Comparison of ENCODE assay signal across 26 mouse cellular contexts in the genomic region with DNA sequence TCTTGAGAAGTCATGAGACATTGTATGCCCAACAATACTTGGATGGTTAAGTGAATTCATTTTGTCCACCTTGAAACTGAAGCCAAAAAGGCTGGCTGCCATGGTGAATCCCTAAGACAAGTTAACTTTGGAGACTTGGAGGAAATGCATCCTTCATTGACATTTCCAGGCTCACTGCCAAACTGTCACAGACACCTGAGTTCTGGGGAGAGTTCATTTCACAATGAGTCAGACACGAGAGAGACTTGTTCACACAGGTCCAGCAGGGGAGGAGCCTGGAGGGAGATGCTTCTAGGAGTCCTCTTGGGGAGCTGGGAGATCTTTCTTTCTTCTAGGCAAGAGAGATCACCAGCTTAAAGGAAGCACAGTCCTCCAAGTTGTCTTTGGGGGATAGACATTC. TPM values are rescaled to one million over a fixed set of nuclear protein-coding genes. Genes with fewer than 3 reads are reported as not detected.
DNase-seq lines count a peak whose midpoint lies in the region; ATAC-seq lines count a peak whose summit lies in the region.
"Had no signal": no experiment of that assay in that cellular context is flagged by ENCODE, and none has a peak within 500 bp of the region (broad histone marks: within the 10 kb centered on the region; RNA-seq: fewer than 3 reads in every experiment).

No protein-coding gene starts in this region.

- H3K4me1 ChIP-seq in embryonic facial prominence, embryonic 14.5 days (ENCODE audit: control insufficient read depth, insufficient read depth, low read length) = peaks cover 3% of the 10 kb centered on the region; the same call in 1 of the 2 replicates
- H3K4me1 ChIP-seq in embryonic facial prominence, embryonic 10.5 days = no peaks in the 10 kb centered on the region
- no peaks in the 10 kb centered on the region for H3K4me1 ChIP-seq in midbrain, embryonic 11.5 days (ENCODE audit: control insufficient read depth, insufficient read depth, low read length)
- no peaks in the 10 kb centered on the region for H3K4me1 ChIP-seq in midbrain, embryonic 10.5 days
- H3K4me1 ChIP-seq in stomach, embryonic 15.5 days = no peaks in the 10 kb centered on the region
- H3K4me1 ChIP-seq in forebrain, embryonic 14.5 days (ENCODE audit: control insufficient read depth, insufficient read depth, low read length) = no peaks in the 10 kb centered on the region
- H3K4me1 ChIP-seq: forebrain, embryonic 10.5 days; heart, embryonic 10.5 days; hindbrain, embryonic 12.5 days; liver, embryonic 15.5 days; midbrain, embryonic 13.5 days had no signal

- no peak overlapping the region for H3K4me3 ChIP-seq in embryonic facial prominence, embryonic 14.5 days (ENCODE audit: low read depth, low read length)
- no peak overlapping the region for H3K4me3 ChIP-seq in embryonic facial prominence, embryonic 10.5 days
- no peak overlapping the region for H3K4me3 ChIP-seq in midbrain, embryonic 11.5 days (ENCODE audit: low read depth, low read length)
- H3K4me3 ChIP-seq in midbrain, embryonic 10.5 days = no peak overlapping the region
- H3K4me3 ChIP-seq in stomach, embryonic 15.5 days (replicated peaks) = no peak overlapping the region
- H3K4me3 ChIP-seq in forebrain, embryonic 14.5 days (ENCODE audit: low read depth, low read length) = no peak overlapping the region
- H3K4me3 ChIP-seq: forebrain, embryonic 10.5 days; heart, embryonic 10.5 days; hindbrain, embryonic 12.5 days; liver, embryonic 15.5 days; lung, embryonic 15.5 days; midbrain, embryonic 13.5 days had no signal

- H3K36me3 ChIP-seq in embryonic facial prominence, embryonic 14.5 days (ENCODE audit: control insufficient read depth, insufficient read depth, low read length) = no peaks in the 10 kb centered on the region
- H3K36me3 ChIP-seq in embryonic facial prominence, embryonic 10.5 days (replicated peaks) = no peaks in the 10 kb centered on the region
- no peaks in the 10 kb centered on the region for H3K36me3 ChIP-seq in midbrain, embryonic 11.5 days (ENCODE audit: control insufficient read depth, insufficient read depth, low read length)
- no peaks in the 10 kb centered on the region for H3K36me3 ChIP-seq in midbrain, embryonic 10.5 days
- no peaks in the 10 kb centered on the region for H3K36me3 ChIP-seq in stomach, embryonic 15.5 days
- H3K36me3 ChIP-seq in forebrain, embryonic 14.5 days (ENCODE audit: control insufficient read depth, insufficient read depth, low read length) = no peaks in the 10 kb centered on the region
- H3K36me3 ChIP-seq: forebrain, embryonic 10.5 days; heart, embryonic 10.5 days; hindbrain, embryonic 12.5 days; liver, embryonic 15.5 days; lung, embryonic 15.5 days; midbrain, embryonic 13.5 days had no signal

- H3K27ac ChIP-seq in embryonic facial prominence, embryonic 14.5 days (replicated peaks; ENCODE audit: low read depth, low read length) = no peak overlapping the region
- no peak overlapping the region for H3K27ac ChIP-seq in embryonic facial prominence, embryonic 10.5 days (replicated peaks)
- H3K27ac ChIP-seq in midbrain, embryonic 11.5 days (ENCODE audit: low read depth, low read length) = no peak overlapping the region
- H3K27ac ChIP-seq in midbrain, embryonic 10.5 days (replicated peaks) = no peak overlapping the region
- peak overlapping the region; percentile 44; the same call in 1 of the 2 replicates for H3K27ac ChIP-seq in stomach, embryonic 15.5 days
- no peak overlapping the region for H3K27ac ChIP-seq in forebrain, embryonic 14.5 days (ENCODE audit: low read depth, low read length)
- H3K27ac ChIP-seq: forebrain, embryonic 10.5 days; heart, embryonic 10.5 days; hindbrain, embryonic 12.5 days; liver, embryonic 15.5 days; lung, embryonic 15.5 days; midbrain, embryonic 13.5 days had no signal

- H3K4me2 ChIP-seq in embryonic facial prominence, embryonic 14.5 days (ENCODE audit: low read depth, low read length) = no peak overlapping the region
- H3K4me2 ChIP-seq in midbrain, embryonic 11.5 days = no peak overlapping the region
- no peak overlapping the region for H3K4me2 ChIP-seq in stomach, embryonic 15.5 days
- no peak overlapping the region for H3K4me2 ChIP-seq in forebrain, embryonic 14.5 days (ENCODE audit: low read length)
- H3K4me2 ChIP-seq: hindbrain, embryonic 12.5 days; liver, embryonic 15.5 days; lung, embryonic 15.5 days; midbrain, embryonic 13.5 days had no signal

- 75% methylated on average over 1 of the region's 1 CpGs for WGBS in embryonic facial prominence, embryonic 14.5 days
- WGBS in embryonic facial prominence, embryonic 10.5 days = 58% methylated on average over 1 of the region's 1 CpGs
- 64% methylated on average over 1 of the region's 1 CpGs for WGBS in midbrain, embryonic 11.5 days
- WGBS in midbrain, embryonic 10.5 days = 72% methylated on average over 1 of the region's 1 CpGs
- WGBS in stomach, embryonic 15.5 days = 18% methylated on average over 1 of the region's 1 CpGs
- 50% methylated on average over 1 of the region's 1 CpGs for WGBS in forebrain, embryonic 14.5 days

- peak; percentile 80 for ATAC-seq in embryonic facial prominence, embryonic 14.5 days (ENCODE audit: low read depth)
- no peak for ATAC-seq in midbrain, embryonic 11.5 days (ENCODE audit: low FRiP score)
- no peak for ATAC-seq in stomach, embryonic 15.5 days (ENCODE audit: insufficient read depth, low FRiP score, low read depth)
- ATAC-seq in inflammation-experienced regulatory T-cells, adult 6 months = no peak
- no peak for ATAC-seq in forebrain, embryonic 14.5 days
- ATAC-seq: forebrain, embryonic 16.5 days; midbrain, embryonic 13.5 days; Patski had no signal

- no peaks in the 10 kb centered on the region for H3K9me3 ChIP-seq in embryonic facial prominence, embryonic 14.5 days (ENCODE audit: control insufficient read depth, low read length)
- H3K9me3 ChIP-seq in embryonic facial prominence, embryonic 10.5 days = no peaks in the 10 kb centered on the region
- no peaks in the 10 kb centered on the region for H3K9me3 ChIP-seq in midbrain, embryonic 11.5 days (ENCODE audit: control insufficient read depth, low read length)
- no peaks in the 10 kb centered on the region for H3K9me3 ChIP-seq in midbrain, embryonic 10.5 days (replicated peaks)
- no peaks in the 10 kb centered on the region for H3K9me3 ChIP-seq in stomach, embryonic 15.5 days
- no peaks in the 10 kb centered on the region for H3K9me3 ChIP-seq in forebrain, embryonic 14.5 days (replicated peaks; ENCODE audit: control insufficient read depth, low read length)
- H3K9me3 ChIP-seq: forebrain, embryonic 10.5 days; heart, embryonic 10.5 days; hindbrain, embryonic 12.5 days; liver, embryonic 15.5 days; lung, embryonic 15.5 days; midbrain, embryonic 13.5 days had no signal

- no peak overlapping the region for H3K9ac ChIP-seq in embryonic facial prominence, embryonic 14.5 days (ENCODE audit: low read depth, low read length)
- H3K9ac ChIP-seq in midbrain, embryonic 11.5 days (ENCODE audit: low read length) = no peak overlapping the region
- no peak overlapping the region for H3K9ac ChIP-seq in stomach, embryonic 15.5 days
- H3K9ac ChIP-seq in forebrain, embryonic 14.5 days (ENCODE audit: low read length) = no peak overlapping the region
- H3K9ac ChIP-seq: hindbrain, embryonic 12.5 days; liver, embryonic 15.5 days; lung, embryonic 15.5 days; midbrain, embryonic 13.5 days had no signal

- no peaks in the 10 kb centered on the region for H3K27me3 ChIP-seq in embryonic facial prominence, embryonic 14.5 days (replicated peaks; ENCODE audit: control insufficient read depth, insufficient read depth, low read length)
- 0 out of 2 replicates have a peak, but pooled peaks cover 5% of the 10 kb centered on the region for H3K27me3 ChIP-seq in embryonic facial prominence, embryonic 10.5 days (replicated peaks; ENCODE audit: low read depth, poor library complexity, severe bottlenecking)
- H3K27me3 ChIP-seq in midbrain, embryonic 11.5 days (ENCODE audit: control insufficient read depth, insufficient read depth, low read length) = no peaks in the 10 kb centered on the region
- no peaks in the 10 kb centered on the region for H3K27me3 ChIP-seq in midbrain, embryonic 10.5 days (ENCODE audit: low read depth, poor library complexity, severe bottlenecking)
- H3K27me3 ChIP-seq in stomach, embryonic 15.5 days (replicated peaks) = no peaks in the 10 kb centered on the region
- no peaks in the 10 kb centered on the region for H3K27me3 ChIP-seq in forebrain, embryonic 14.5 days (replicated peaks; ENCODE audit: control insufficient read depth, insufficient read depth, low read length)
- H3K27me3 ChIP-seq: hindbrain, embryonic 12.5 days; liver, embryonic 15.5 days; lung, embryonic 15.5 days; midbrain, embryonic 13.5 days had no signal

- DNase-seq in embryonic facial prominence, embryonic 14.5 days (ENCODE audit: low spot score) = peak; percentile 92
- DNase-seq in embryonic facial prominence, embryonic 10.5 days (ENCODE audit: low spot score) = no peak
- DNase-seq in midbrain, embryonic 11.5 days (ENCODE audit: low spot score, missing footprints) = peak; percentile 60
- no peak for DNase-seq in midbrain, embryonic 10.5 days (ENCODE audit: low spot score)
- DNase-seq in brain, adult 2 months (ENCODE audit: low read depth, low spot score) = peak; percentile 26
- DNase-seq in forebrain, embryonic 14.5 days (ENCODE audit: low spot score) = no peak
- DNase-seq: adrenal gland, postnatal 10 days; cerebellum, adult 11-12 months; cerebellum, postnatal 10 days; gastrocnemius, postnatal 10 days; heart, postnatal 36 days; kidney, adult 11 months; kidney, postnatal 14 days; layer of hippocampus, adult 9-11 months; right cerebral cortex, adult 18-20 months; thymus, postnatal 4 days had no signal

RNA-seq across cellular contexts. Expression of a gene that starts 13.2 kb away (rescaled TPM):
- polyA plus RNA-seq in embryonic facial prominence, embryonic 14.5 days (2014; fragmentation: Nextera tagmentation; extraction: Ambion mirVana) = 131 and 138 TPM in 2 replicates
- polyA plus RNA-seq in embryonic facial prominence, embryonic 10.5 days (2016; fragmentation: Nextera tagmentation; extraction: Ambion mirVana) = 75.4 and 87.4 TPM in 2 replicates
- 23.2 and 24.6 TPM in 2 replicates for polyA plus RNA-seq in midbrain, embryonic 11.5 days (2014; fragmentation: Nextera tagmentation; extraction: Ambion mirVana)
- polyA plus RNA-seq in midbrain, embryonic 10.5 days (2016; fragmentation: Nextera tagmentation; extraction: Ambion mirVana) = 48.2 and 49.9 TPM in 2 replicates
- 89.8 and 94.7 TPM in 2 replicates for polyA plus RNA-seq in stomach, embryonic 15.5 days (2015; fragmentation: Nextera tagmentation; extraction: Ambion mirVana)
- under 1 TPM in 1 of 3 experiments, not detected in 2; 0.08 TPM for polyA plus RNA-seq in inflammation-experienced regulatory T-cells, adult 6 months (2017; shearing (Covaris generic))
- polyA plus RNA-seq in forebrain, embryonic 14.5 days (2014; fragmentation: Nextera tagmentation; extraction: Ambion mirVana) = 17.9 and 19.7 TPM in 2 replicates

Comparison
In these comparisons a context has a peak if more than half of its experiments do, and no peak if none do; other contexts are left out.
1. DNase-seq: peak in embryonic facial prominence, embryonic 14.5 days (single experiment), midbrain, embryonic 11.5 days (single experiment) and brain, adult 2 months (single experiment); none in embryonic facial prominence, embryonic 10.5 days (single experiment), midbrain, embryonic 10.5 days (single experiment) and forebrain, embryonic 14.5 days (single experiment).
2. RNA of a gene that starts 13.2 kb away (polyA plus RNA-seq): 131 to 138 TPM in embryonic facial prominence, embryonic 14.5 days, 89.8 to 94.7 TPM in stomach, embryonic 15.5 days, 75.4 to 87.4 TPM in embryonic facial prominence, embryonic 10.5 days, 48.2 to 49.9 TPM in midbrain, embryonic 10.5 days, 23.2 to 24.6 TPM in midbrain, embryonic 11.5 days and 17.9 to 19.7 TPM in forebrain, embryonic 14.5 days; 0.08 TPM in inflammation-experienced regulatory T-cells, adult 6 months; every median in the first group is over 10 times any median in the second.